Mouse (Mus musculus): Measurements from ENCODE around the gene Ilf3.

DNA sequence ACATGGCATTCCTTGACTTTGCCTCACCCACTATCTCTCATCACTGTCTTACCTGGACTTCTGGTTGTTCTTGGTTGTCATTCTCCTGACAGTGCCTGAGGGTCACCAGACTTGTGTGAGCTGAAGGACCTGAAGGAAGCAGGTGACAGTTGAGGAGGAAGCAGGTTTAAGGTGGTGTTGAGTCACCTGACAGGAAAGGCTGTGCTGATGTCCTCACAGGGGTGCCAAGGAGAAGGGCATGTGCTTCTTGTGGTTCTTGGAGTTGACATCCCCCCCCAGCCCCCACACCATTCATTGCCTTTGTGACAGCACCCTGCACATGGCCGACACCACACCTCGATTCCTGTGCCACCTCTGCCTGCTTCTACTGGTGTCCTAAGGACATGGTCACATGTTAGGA, 80.1 kb downstream of the Ilf3 start:
- no peak for TF ChIP-seq TAL1 (IDR thresholded peaks at IDR 0.05; ENCODE audit: low read length)
- TF ChIP-seq GATA1 (IDR thresholded peaks at IDR 0.05; ENCODE audit: low read length) = no peak
